Mouse (Mus musculus) megakaryocyte progenitor cell, adult 5-6 weeks (primary cell): ENCODE data around the gene Kcnrg. TPM values are rescaled to one million over a fixed set of nuclear protein-coding genes. Genes with fewer than 3 reads are reported as not detected.
"Not testable (repeated sequence)": the region's sequence is repeated elsewhere in the genome, so short reads cannot be mapped to it uniquely, and the experiment has no call there.

ENCODE experiments used
- ATAC-seq: replicated peaks from 2 replicates; pipeline ENCODE4 v1.8.0; 2016; ENCODE audit warnings: mild to moderate bottlenecking, moderate TSS enrichment, inconsistent platforms; ENCODE audit not compliant: poor library complexity
- total RNA-seq, 2 experiments: library from RNA; stranded (forward) in 1 of 2; stranded (reverse) in 1 of 2; fragments of 157-497, 149-512 nt in 1 of 2; fragments of 200-1000 nt in 1 of 2; gene quantifications; 2 replicates each; pipeline versions ENCODE4 v1.2.3 to v1.2.4; 2015 to 2017

The Kcnrg gene
- 0.39 and 2.0 TPM in 2 replicates for total RNA-seq (2015)
- total RNA-seq (2017): 0.04 and 0.68 TPM in 2 replicates

- no peak for ATAC-seq
These were observed at the start of gene Kcnrg for GRCm38 (mm10) chr14:61607157-61607556. Gene Kcnrg (plus strand): TSS chr14:61607457.

DNA sequence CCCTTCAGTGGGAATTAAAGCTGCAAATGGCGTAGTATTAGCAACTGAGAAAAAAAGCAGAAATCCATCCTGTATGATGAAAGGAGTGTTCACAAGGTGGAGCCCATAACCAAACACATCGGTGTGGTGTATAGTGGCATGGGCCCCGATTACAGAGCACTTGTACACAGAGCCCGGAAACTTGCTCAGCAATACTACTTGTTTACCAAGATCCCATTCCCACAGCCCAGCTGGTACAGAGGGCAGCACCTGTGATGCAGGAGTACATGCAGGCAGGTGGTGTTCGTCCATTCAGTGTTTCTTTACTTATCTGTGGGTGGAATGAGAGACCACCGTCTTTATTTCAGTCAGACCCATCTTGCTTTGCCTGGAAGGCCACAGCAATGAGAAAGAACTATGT lies 48.4 kb upstream of the Kcnrg start:
- ATAC-seq: no peak

DNA sequence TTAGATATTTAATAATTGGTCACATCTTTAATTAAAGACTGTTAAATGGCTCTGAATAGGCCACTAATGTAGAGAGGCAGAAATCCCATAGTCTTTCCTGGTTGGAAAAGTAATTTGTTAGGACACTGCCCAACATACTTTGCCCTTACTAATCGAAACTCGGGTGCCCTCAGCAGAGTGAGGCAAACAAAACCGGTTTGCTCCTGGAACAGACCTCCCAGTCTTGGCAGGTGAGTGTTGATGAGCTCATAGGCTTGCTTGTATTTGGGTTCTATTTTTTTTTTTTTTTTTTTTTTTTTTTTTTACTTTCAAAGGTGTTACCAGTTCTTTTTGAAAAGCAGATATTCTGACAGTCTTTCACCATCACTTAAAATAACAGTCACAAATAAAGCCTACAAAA lies 47.4 kb upstream of the Kcnrg start:
- no peak for ATAC-seq

- ATAC-seq: not testable (repeated sequence)
These were observed 41.0 kb upstream of the Kcnrg start for GRCm38 (mm10) chr14:61566211-61566610.

- no peak for ATAC-seq
These were observed 37.9 kb upstream of the Kcnrg start for GRCm38 (mm10) chr14:61569344-61569743.

GRCm38 (mm10) chr14:61571366-61571765 lies 35.9 kb upstream of the Kcnrg start:
- ATAC-seq: peak; percentile 92

- ATAC-seq: no peak
These were observed 35.1 kb upstream of the Kcnrg start for GRCm38 (mm10) chr14:61572131-61572530.

DNA sequence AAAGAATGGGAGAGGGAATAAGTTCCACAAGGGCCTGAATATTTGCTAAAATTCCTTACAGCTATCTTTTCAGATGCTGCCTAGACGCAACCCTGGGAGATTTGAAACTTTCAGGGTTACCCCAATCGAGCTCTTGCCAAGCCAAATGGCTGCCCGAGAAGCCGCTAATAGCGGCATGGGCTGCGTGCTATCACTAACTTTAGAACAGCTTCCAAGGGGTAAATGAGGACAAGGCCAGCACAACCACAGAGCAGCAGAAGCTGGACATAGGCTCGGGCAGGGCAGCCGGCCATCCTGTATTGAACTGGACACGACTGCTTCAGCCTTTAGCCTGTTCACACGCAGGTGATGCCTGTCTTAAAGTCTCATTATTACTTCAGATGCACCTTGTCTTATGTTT lies 32.2 kb upstream of the Kcnrg start:
- no peak for ATAC-seq

DNA sequence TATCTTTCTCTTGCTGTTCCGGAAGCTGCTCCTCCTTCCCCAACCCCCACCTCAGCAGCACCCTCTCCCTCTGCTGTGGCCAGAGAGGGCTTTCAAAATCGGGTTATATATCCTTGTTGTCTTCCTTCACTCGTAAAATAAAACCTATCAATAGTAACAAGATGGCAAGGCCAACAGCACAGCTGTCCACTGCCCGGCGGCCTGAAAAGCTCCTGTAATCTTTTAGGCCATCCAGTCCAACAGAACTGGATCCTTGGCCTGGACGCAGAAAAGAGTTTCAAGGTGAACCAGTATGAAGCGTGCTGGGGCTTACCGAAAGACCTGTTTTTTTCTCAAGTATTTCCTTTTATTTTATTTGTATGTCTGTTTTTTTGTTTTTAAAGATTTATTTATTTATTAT lies 31.3 kb upstream of the Kcnrg start:
- ATAC-seq: no peak

DNA sequence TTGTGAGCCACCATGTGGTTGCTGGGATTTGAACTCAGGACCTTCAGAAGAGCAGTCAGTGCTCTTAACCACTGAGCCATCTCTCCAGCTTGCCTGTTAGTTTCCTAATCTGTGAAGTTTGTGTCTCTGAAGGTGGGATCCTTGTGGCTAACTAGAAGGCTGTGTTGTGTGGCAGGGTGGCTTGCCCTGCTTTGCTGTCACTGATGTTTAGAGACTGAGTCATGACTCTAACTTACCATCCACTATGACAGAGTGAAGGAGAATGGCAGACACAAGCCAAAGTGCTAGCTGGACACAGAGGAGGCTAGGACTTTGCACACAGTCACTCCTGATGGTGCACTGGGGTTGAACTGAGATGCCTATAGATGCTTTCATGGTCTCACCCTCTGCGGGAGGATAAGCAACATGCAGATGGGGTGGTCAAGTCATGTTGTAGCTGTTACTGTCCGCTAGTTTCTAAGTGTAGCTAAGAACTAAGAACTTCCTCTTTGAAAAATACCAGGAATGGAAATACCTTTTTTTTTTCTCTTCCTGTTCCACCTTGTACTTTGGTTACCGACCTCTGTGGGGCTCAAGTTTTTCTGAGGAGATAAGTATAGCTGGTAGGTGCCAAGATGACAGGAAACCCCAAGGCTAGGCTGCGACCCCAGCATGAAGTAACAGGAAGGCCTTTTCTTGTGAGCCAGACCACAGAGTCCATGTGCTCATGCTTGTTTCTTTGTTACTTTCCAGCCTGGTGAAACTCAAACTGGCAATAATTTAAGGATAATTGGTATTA lies 17.8 kb upstream of the Kcnrg start:
- ATAC-seq: peak; percentile 97

DNA sequence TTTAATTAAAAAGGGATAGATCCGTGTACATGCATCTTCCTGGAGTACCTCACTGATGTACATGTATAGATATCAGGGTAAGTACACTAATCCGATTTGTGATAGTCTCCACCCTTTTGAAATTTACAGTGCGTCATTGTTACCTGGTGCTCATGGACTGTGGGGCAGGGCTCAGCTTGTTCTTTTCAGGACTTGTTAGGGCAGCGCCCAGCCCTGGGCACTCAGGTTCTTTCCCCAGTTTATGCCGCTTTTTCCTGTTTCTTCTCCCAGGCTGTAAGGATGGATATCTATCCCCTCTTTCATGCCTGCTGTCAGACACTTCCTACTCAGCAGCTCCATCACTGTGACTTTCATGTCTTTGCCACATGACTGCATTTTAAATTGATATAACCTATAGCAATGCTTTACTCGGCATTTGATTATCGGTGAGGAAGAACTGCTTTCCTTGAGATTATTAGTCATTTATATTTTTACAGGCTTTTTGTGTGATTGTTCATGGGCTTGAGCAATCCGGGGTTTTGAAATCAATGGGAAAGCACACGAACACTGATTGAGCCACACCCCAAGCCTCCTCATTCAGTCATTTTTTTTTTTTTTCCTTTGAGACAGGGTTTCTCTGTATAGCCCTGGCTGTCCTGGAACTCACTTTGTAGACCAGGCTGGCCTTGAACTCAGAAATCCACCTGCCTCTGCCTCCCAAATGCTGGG lies 10.4 kb upstream of the Kcnrg start:
- ATAC-seq: no peak

DNA sequence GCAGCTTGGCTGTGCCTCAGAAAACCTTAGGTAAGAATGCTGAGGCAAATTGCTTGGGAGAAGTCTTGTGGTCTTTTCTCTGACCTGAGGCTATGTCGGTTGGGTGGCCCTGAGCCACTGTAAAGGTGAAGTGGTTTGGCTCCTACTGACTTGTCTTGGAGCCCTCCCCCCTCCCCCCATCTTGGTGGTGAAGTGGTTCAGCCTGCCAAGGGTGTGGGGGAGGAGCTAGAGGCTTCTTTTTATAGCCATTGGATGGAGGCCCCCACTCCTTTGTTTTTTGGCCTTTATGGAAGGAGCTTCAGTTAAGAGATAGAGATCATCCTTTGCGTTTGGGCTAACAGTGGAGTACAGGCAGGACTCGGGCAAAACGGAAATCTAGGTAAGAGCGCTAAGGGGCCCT lies 9.3 kb upstream of the Kcnrg start, which contains the start of gene Trim13:
TSS of gene Trim13 (plus strand) at position 280 of the 400 bp plus-strand sequence.
- peak; percentile 61 for ATAC-seq

DNA sequence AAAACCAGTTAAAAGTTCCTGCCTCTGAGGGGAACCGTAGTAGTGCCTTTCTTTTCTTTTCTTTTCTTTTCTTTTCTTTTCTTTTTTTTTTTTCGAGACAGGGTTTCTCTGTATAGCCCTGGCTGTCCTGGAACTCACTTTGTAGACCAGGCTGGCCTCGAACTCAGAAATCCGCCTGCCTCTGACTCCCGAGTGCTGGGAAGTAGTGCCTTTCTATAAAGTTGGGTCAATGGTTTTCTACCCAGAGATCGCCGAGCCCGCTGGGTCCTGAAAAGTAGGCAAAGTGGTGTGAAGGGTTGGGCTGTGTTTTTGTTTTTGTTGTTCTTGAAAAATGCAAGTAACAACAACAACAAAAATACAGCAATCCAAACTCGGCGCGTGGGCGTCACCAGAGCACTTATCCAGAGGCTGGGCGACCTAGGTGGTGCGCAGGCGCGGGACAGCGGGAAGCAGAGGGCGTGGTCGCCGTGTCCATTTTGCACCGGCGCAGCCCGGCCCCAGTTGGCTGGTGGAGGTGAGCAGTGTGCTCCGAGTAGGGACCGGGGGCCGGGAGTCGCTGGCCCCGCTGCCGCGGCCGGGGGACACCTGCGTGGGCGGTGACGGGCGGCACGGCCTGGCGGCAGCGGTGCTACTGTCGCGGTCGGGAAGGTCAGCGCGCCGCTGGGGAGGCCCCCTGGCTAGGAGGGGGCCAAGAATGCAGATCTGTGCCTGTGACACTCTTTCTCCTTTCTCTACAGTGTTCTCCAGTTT lies 8.0 kb upstream of the Kcnrg start:
- peak; percentile 97 for ATAC-seq

GRCm38 (mm10) chr14:61601348-61601747 lies 5.9 kb upstream of the Kcnrg start:
- no peak for ATAC-seq

DNA sequence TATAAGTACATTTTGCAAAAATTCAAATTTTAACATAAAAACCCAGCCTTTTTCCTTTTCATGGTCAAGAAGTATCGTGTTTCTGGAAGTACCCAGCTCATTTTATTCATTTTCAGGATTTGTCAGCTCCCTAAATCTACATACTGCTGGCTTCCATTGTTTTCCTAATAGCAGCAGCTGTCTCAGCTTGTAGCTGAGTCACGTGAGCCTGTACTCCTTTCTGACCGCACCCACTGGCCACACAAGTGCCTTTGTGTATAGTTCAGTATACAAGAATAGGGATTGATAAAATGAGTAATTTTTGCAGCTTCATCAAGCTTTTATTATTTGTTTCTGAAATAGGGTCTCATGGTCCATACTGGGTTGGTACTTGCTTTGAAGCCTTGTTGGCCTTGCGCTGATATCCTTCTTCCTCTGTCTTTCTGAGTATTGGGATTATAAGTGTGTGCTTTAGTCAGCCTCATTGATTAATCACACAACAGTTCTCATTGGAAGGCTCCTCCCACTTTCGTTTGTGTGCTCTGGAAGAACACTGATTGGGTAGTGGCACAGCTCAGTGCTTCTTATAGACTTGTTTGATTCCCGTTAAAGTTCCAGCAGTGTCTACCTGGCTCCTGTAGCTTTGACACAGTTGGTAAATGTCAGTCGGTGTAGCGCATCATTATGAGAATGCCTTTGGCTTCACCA lies 4.0 kb upstream of the Kcnrg start:
- ATAC-seq: no peak

- ATAC-seq: no peak
These were observed 3.2 kb upstream of the Kcnrg start for GRCm38 (mm10) chr14:61604081-61604480.

GRCm38 (mm10) chr14:61606088-61606487 lies 1.2 kb upstream of the Kcnrg start:
- not testable (repeated sequence) for ATAC-seq

DNA sequence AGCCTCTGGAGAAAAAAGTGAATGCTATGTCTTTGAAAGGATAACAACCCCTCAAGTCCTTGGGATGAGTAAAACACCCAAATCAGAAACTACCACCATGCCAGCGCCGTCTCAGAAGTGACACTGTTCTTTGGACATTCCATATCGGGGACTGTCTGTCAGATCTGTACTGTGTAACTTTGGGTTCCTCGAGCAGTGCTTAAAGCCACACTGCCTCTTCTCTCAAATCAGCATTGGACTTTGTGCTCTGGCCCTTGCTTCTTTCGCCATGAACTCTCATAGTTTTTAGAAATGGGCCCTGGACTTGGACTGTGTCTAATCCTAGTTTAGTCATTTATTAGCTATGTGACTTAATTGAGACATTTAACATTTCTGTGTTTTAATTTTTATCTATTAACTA lies 4.5 kb downstream of the Kcnrg start:
- no peak for ATAC-seq

DNA sequence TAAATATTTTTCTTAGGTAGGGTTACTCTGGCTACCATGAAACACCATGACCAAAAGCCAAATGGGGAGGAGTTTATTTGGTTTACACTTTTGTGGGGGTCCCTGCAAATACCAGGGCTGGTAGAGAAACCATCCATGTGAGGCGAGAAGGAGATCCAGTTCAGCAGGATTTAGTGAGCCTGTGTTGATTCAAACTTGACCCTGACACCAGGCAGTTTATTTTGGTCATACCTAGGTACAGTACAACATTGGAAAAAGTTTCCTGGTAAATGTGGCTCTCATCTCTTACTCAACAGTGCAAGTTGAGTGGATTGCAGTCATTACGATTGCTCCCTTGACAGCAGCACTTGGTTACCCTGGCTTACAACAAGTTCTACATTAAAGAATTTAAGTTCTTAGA lies 6.1 kb downstream of the Kcnrg start:
- no peak for ATAC-seq

DNA sequence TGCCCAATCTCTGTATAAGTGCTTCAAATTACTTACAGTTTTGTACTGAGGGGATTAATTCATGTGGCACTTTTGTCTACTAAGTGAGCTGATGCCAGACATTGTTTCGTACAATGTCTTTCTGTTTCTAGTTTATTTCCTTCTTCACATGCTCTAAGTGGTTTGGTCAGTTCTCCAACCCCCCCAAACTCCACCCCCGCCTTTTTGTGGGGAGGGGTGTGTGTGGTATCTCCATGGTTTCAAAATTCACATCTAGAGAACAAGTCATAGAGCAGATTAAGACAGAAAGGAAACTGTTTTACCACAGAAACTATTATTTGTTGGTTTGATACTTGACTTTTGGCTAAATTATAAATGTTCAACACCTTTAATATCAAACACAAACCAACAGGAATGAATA lies 13.1 kb downstream of the Kcnrg start:
- no peak for ATAC-seq

GRCm38 (mm10) chr14:61635969-61636368 lies 28.7 kb downstream of the Kcnrg start:
- ATAC-seq: no peak
